Mouse (Mus musculus): ENCODE data around the gene Fut2. TPM values are rescaled to one million over a fixed set of nuclear protein-coding genes. Genes with fewer than 3 reads are reported as not detected.

The Fut2 gene
- polyA plus RNA-seq, 1 experiment = not detected

- DNase-seq (ENCODE audit: low read depth in 1 of 2, low spot score in 2 of 2) = no peak
- H3K27me3 ChIP-seq (ENCODE audit: control insufficient read depth, insufficient read depth, low read length) = no peaks in the 10 kb centered on the region
- no peaks in the 10 kb centered on the region for H3K36me3 ChIP-seq (ENCODE audit: control insufficient read depth, insufficient read depth, low read length)
- peaks cover 1% of the 10 kb centered on the region; the same call in 1 of the 2 replicates for H3K4me1 ChIP-seq (ENCODE audit: control insufficient read depth, insufficient read depth, insufficient read length)
- WGBS = 89% methylated on average over 11 of the region's 11 CpGs
- H3K27ac ChIP-seq (ENCODE audit: insufficient read depth, low read length) = no peak overlapping the region
- H3K4me3 ChIP-seq (ENCODE audit: extremely low read depth, insufficient read depth, insufficient read length) = no peak overlapping the region
- no peak for TF ChIP-seq POLR2A (IDR thresholded peaks at IDR 0.05; ENCODE audit: low read depth, low read length)
- no peak for TF ChIP-seq CTCF (IDR thresholded peaks at IDR 0.05; ENCODE audit: extremely low read depth, insufficient read depth, insufficient read length, insufficient replicate concordance)
Observed at GRCm38 (mm10) chr7:45623507-45623906, 42.7 kb downstream of the Fut2 start.

- 49% methylated on average over 9 of the region's 9 CpGs for WGBS
- TF ChIP-seq POLR2A (IDR thresholded peaks at IDR 0.05; ENCODE audit: low read depth, low read length) (no peak), CTCF (IDR thresholded peaks at IDR 0.05; ENCODE audit: extremely low read depth, insufficient read depth, insufficient read length, insufficient replicate concordance) (no peak)
- Histone ChIP-seq H3K4me3 (ENCODE audit: extremely low read depth, insufficient read depth, insufficient read length) (no peak within 1 kb of the TSS), H3K4me1 (ENCODE audit: control insufficient read depth, insufficient read depth, insufficient read length) (no peaks in the 10 kb centered on the region; the same call in 1 of the 2 replicates), H3K27me3 (ENCODE audit: control insufficient read depth, insufficient read depth, low read length) (peaks cover 2% of the 10 kb centered on the region; the same call in 1 of the 2 replicates), H3K36me3 (ENCODE audit: control insufficient read depth, insufficient read depth, low read length) (no peaks in the 10 kb centered on the region), H3K27ac (ENCODE audit: insufficient read depth, low read length) (no peak within 1 kb of the TSS)
- DNase-seq (ENCODE audit: low read depth in 1 of 2, low spot score in 2 of 2) = no peak
Observed at GRCm38 (mm10) chr7:45621443-45621842, 44.8 kb downstream of the Fut2 start, which contains the start of gene Izumo1. Gene Izumo1 (plus strand): TSS chr7:45621811.

- no peak for TF ChIP-seq CTCF (IDR thresholded peaks at IDR 0.05; ENCODE audit: extremely low read depth, insufficient read depth, insufficient read length, insufficient replicate concordance)
- TF ChIP-seq POLR2A (IDR thresholded peaks at IDR 0.05; ENCODE audit: low read depth, low read length) = no peak
- DNase-seq (ENCODE audit: low read depth in 1 of 2, low spot score in 2 of 2) = no peak
- Histone ChIP-seq H3K27ac (ENCODE audit: insufficient read depth, low read length) (no peak overlapping the region), H3K4me1 (ENCODE audit: control insufficient read depth, insufficient read depth, insufficient read length) (no peaks in the 10 kb centered on the region; the same call in 1 of the 2 replicates), H3K27me3 (ENCODE audit: control insufficient read depth, insufficient read depth, low read length) (peaks cover 2% of the 10 kb centered on the region; the same call in 1 of the 2 replicates), H3K36me3 (ENCODE audit: control insufficient read depth, insufficient read depth, low read length) (no peaks in the 10 kb centered on the region), H3K4me3 (ENCODE audit: extremely low read depth, insufficient read depth, insufficient read length) (no peak overlapping the region)
- 92% methylated on average over 5 of the region's 5 CpGs for WGBS
Observed at GRCm38 (mm10) chr7:45619592-45619991, 46.6 kb downstream of the Fut2 start.

GRCm38 (mm10) chr7:45618316-45618715 is 47.9 kb downstream of the Fut2 start:
- H3K27ac ChIP-seq (ENCODE audit: insufficient read depth, low read length) = no peak overlapping the region
- no peak for DNase-seq (ENCODE audit: low read depth in 1 of 2, low spot score in 2 of 2)
- H3K27me3 ChIP-seq (ENCODE audit: control insufficient read depth, insufficient read depth, low read length) = peaks cover 2% of the 10 kb centered on the region; the same call in 1 of the 2 replicates
- H3K36me3 ChIP-seq (ENCODE audit: control insufficient read depth, insufficient read depth, low read length) = no peaks in the 10 kb centered on the region
- 72% methylated on average over 5 of the region's 5 CpGs for WGBS
- no peak overlapping the region for H3K4me3 ChIP-seq (ENCODE audit: extremely low read depth, insufficient read depth, insufficient read length)
- H3K4me1 ChIP-seq (ENCODE audit: control insufficient read depth, insufficient read depth, insufficient read length) = no peaks in the 10 kb centered on the region; the same call in 1 of the 2 replicates
- no peak for TF ChIP-seq CTCF (IDR thresholded peaks at IDR 0.05; ENCODE audit: extremely low read depth, insufficient read depth, insufficient read length, insufficient replicate concordance)

GRCm38 (mm10) chr7:45617042-45617695 is 49.0 kb downstream of the Fut2 start, which contains the start of gene Fut1:
Gene Fut1 (plus strand): TSS chr7:45617289.
- Histone ChIP-seq H3K4me3 (ENCODE audit: extremely low read depth, insufficient read depth, insufficient read length) (no peak within 1 kb of the TSS), H3K36me3 (ENCODE audit: control insufficient read depth, insufficient read depth, low read length) (no peaks in the 10 kb centered on the region), H3K27ac (ENCODE audit: insufficient read depth, low read length) (no peak within 1 kb of the TSS), H3K4me1 (ENCODE audit: control insufficient read depth, insufficient read depth, insufficient read length) (no peaks in the 10 kb centered on the region; the same call in 1 of the 2 replicates), H3K27me3 (ENCODE audit: control insufficient read depth, insufficient read depth, low read length) (peaks cover 2% of the 10 kb centered on the region; the same call in 1 of the 2 replicates)
- TF ChIP-seq CTCF (IDR thresholded peaks at IDR 0.05; ENCODE audit: extremely low read depth, insufficient read depth, insufficient read length, insufficient replicate concordance) (no peak), POLR2A (IDR thresholded peaks at IDR 0.05; ENCODE audit: low read depth, low read length) (no peak)
- DNase-seq (ENCODE audit: low read depth in 1 of 2, low spot score in 2 of 2) = no peak
- WGBS = 32% methylated on average over 31 of the region's 31 CpGs

GRCm38 (mm10) chr7:45616277-45616676 is 49.9 kb downstream of the Fut2 start:
- 67% methylated on average over 6 of the region's 6 CpGs for WGBS
- H3K36me3 ChIP-seq (ENCODE audit: control insufficient read depth, insufficient read depth, low read length) = no peaks in the 10 kb centered on the region
- TF ChIP-seq CTCF (IDR thresholded peaks at IDR 0.05; ENCODE audit: extremely low read depth, insufficient read depth, insufficient read length, insufficient replicate concordance) (no peak), POLR2A (IDR thresholded peaks at IDR 0.05; ENCODE audit: low read depth, low read length) (no peak)
- no peaks in the 10 kb centered on the region; the same call in 1 of the 2 replicates for H3K4me1 ChIP-seq (ENCODE audit: control insufficient read depth, insufficient read depth, insufficient read length)
- no peak overlapping the region for H3K4me3 ChIP-seq (ENCODE audit: extremely low read depth, insufficient read depth, insufficient read length)
- H3K27ac ChIP-seq (ENCODE audit: insufficient read depth, low read length) = no peak overlapping the region
- DNase-seq (ENCODE audit: low read depth in 1 of 2, low spot score in 2 of 2) = no peak
- H3K27me3 ChIP-seq (ENCODE audit: control insufficient read depth, insufficient read depth, low read length) = peaks cover 2% of the 10 kb centered on the region; the same call in 1 of the 2 replicates

GRCm38 (mm10) chr7:45609511-45609910 is 56.7 kb downstream of the Fut2 start:
- Histone ChIP-seq H3K4me1 (ENCODE audit: control insufficient read depth, insufficient read depth, insufficient read length) (no peaks in the 10 kb centered on the region), H3K4me3 (ENCODE audit: extremely low read depth, insufficient read depth, insufficient read length) (no peak overlapping the region), H3K36me3 (ENCODE audit: control insufficient read depth, insufficient read depth, low read length) (no peaks in the 10 kb centered on the region), H3K27ac (ENCODE audit: insufficient read depth, low read length) (no peak overlapping the region), H3K27me3 (ENCODE audit: control insufficient read depth, insufficient read depth, low read length) (no peaks in the 10 kb centered on the region)
- no peak for DNase-seq (ENCODE audit: low read depth in 1 of 2, low spot score in 2 of 2)
- WGBS = 72% methylated on average over 1 of the region's 1 CpGs
- TF ChIP-seq POLR2A (IDR thresholded peaks at IDR 0.05; ENCODE audit: low read depth, low read length) = no peak
- no peak for TF ChIP-seq CTCF (IDR thresholded peaks at IDR 0.05; ENCODE audit: extremely low read depth, insufficient read depth, insufficient read length, insufficient replicate concordance)

Data from spleen, adult 2 months (tissue).